Mouse (Mus musculus) 416B (cell line): Measurements from ENCODE around the gene Polr1a.

Experiments used
- DNase-seq: peaks from one replicate; pipeline ENCODE4 v3.0.0; 2011; ENCODE audit warnings: low read depth

Polr1a gene

DNA sequence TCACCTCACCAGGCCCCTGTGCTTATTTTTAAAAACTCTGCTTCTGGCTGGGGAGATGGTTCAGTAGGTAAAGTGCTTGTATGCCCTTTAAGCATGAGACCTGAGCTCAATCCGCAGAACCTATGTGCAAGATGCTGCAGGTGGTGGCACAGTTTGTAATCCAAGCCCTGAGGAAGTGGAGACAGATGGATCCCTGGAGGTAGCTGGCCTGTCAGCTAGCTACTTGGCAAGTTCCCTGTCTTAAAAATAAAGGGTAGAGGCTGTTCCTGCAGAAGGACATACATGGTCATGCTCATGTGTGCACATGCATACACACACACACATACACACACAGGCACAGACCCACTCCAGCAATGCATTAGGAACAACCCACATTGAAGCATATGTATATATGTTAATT is 88.4 kb downstream of the Polr1a start:
- DNase-seq, result no peak

DNA sequence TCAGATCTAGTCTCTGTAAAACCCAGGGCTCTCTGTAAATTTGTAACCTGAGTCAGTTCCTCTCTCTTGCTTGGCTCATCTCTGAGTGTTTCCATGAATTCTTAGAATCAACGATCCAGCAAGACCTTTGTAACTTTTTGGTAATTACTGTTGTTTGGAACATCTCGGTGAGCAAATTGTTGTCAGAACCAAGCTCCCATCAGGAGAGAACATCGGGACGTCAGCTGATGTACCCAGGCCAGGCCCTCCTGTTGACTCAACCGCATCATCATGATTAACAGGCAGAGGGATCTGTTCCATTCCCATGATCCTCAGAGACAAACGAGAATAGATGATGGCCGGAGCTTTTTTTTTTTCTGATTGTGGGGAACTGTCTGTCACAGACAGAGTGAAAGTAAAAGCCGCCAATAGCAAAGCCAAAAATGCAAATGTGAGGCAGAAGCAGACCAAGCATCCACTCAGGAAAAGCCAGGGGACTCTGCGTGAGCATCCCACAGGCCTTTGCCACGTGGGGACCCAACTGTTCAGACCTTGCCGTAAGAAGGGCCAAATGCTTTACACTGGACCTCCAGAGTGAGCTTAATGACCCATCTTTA is 91.2 kb downstream of the Polr1a start:
- DNase-seq, result no peak

DNA sequence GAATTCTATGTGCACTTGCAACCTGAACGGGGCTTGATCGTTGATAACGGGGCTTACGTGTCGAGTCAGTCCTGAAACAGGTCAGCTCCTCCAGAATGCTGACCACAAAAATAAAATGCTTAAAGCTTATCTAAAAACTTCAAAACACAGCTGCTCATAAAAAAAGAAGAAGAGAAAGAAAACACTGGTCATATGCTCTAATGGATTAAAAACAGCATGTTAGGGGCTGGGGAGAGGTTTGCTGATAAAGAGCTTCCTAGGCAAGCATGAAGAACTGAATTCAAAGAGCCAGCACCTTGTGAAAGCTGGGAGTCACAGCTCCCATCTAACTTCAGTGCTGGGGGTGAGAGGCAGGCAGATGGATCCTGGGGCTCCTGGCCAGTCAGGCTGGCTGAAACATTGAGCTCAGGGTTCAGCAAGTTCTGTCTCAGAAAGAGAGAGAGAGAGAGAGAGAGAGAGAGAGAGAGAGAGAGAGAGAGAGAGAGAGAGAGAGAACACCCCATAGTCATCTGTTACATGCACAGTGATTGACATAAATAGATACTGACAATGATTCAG is 92.4 kb downstream of the Polr1a start:
- no peak for DNase-seq

DNA sequence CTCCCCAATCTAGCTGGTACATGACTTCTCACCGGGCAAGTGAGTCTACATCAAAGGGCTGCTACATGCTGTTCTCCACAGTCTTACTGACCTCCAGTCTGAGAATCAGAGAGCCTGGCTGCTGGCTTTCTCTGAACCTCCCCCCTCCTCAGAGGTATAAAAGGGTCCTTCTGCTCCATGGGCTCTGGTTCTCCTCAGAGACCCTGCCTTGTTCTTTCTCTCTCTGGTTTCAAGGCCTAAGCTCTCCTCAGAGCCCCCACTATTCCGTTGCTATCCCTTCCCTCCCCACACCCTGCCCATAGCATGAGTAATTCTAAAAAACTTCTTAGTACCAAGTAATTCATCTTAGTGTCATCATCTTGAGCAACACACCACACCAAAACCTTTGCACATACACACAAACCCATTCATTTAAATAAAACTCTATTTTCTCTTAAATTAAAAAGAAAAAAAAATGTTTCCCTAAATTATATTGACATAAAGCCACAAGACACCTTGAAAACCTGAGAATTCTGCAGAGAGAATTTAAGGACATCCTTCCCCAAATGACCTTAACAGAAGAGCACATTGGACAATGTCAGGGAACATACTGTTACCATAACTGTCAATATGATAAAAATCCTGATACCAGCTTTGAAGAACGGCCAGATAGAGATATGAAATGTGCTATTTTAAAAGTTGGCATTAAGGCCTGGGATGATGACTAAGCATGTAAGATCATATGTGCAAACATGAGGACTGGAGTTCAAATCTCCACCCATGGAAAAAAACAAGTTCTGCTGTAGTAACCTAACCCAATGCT is 98.8 kb downstream of the Polr1a start:
- no peak for DNase-seq

DNA sequence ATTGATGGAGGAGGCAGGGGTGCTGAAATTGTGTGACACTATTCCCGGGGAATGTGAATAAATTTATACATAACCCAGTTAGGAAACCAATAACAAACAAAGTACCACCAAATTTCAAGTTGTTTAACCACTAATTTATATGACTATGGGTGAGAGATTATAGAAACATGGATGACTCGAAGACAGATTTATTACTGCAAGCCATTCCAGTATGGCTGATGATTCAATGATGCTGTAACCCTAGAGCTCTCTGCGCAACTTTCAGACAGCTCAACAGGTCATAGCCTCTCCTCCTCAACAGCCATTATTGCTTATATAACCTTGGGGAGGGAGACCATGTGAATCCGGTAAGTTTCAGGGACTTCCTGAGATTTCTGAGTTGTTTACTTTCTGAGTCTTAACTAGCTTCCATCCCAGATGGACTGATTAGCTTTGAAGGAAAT is 99.4 kb downstream of the Polr1a start:
- DNase-seq, result no peak

DNA sequence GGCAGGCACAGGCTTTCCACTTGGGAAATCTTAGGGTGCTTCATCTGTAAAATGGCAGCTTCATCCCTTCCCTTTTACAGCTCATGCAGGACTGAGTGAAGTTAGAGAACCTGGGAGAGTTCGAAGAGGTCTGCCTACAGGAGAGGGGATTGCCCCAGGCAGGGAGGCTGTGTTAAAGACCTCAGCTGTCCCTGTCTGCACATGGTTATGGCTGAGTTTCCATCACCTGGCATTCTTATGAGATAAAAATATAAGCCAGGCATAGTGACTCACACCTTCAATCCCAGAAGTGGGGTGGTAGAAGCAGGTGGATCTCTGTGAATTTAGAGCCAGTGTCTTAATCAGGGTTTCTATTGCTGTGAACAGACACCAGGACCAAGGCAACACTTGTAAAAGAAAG is 100.6 kb downstream of the Polr1a start:
- DNase-seq, result no peak

DNA sequence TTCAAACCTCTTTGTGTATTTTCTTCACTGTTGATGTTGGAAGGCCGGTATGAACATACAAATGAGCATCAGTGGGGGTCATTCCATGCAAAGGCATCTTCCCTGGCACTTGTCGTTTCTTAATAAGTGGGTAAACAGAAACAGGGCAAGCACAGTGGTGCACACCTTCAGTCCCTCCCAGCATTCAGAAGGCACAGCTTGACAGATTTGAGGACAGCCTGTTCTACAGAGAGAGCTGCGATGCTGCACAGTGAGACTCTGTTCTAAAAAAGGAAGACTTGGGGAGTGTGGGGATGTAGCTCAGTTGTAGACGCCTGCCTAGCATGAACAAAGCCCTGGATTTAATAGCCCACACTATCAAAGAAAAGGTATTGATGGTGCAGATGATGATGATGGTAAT is 105.2 kb downstream of the Polr1a start:
- no peak for DNase-seq

DNA sequence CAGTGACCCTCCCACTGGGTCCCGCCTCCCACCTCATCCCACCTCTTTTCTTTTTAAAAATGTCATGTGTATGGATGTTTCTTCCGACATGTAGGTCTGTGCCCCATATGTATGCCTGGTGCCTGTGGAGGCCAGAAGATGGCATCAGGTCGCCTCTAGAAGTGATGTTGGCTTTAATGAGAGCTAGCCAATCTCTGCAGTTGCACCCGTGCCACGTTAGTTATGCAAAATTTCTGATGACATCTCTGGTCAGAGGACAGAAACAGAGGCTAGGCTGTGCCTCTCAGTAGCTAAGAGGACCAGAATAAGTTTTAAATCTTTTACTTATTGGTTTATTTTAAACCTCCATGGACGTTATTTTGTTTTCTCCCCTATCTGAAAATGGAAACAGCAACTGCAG is 109.2 kb downstream of the Polr1a start:
- peak; percentile 15 for DNase-seq

DNA sequence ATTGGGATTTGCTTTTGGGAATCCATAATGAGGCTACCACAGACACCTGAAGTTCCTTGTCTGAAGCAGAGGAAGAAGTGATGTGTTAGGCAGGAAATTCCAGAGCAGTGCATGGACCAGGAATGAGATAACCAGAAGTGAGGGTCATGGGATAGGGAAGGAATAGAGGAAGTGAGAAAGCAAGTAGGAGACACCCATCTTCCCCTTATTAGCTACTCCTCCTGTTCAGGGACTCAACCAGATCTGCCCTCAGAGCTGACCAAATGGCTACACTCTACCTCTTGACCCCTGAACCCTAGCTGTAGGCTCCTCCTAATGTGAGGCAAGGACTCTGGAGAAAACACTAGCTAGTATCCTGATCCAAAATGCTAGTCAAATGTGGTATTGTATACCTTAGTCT is 116.6 kb downstream of the Polr1a start:
- no peak for DNase-seq

DNA sequence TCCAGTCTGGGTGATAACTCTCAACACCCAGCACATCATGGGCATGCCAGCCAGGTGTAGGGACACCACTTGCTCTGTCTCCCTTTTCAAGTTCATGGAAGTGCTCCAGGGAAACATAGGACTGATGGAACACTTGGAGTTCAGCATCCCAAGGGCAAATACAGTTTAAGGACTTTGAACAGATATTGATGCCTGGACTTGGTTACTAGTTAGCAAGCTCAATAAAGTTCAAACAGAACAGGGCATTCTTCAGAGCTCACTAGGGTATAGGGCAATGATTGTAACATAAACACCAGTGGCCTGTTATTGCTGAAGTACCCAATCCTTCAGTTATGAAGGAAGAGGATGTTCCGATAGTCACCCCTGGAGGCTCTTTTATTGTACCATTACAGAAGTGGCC is 119.2 kb downstream of the Polr1a start:
- DNase-seq, result no peak

DNA sequence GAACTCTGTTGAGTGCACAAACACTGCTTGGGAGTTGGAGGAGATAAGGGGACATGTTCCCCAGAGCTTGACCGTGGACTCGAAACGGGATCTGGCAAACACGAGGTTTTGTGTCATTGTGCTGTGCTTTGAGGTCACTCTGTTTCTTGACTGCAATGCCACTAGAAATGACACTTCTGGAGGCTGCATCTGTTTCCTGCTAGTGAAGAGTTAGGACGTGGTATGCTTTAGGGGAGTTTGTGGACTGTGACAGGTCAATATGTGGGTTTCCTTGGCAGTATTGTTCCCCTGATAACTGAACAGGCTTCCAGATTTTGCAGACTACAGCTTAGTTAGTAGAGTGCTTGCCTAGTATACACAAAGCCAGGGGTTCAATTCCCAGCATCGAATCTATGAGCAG is 120.8 kb downstream of the Polr1a start:
- DNase-seq, result peak; percentile 67
